Mouse (Mus musculus): ENCODE results near the gene Calhm3. TPM values are rescaled to one million over a fixed set of nuclear protein-coding genes. Genes with fewer than 3 reads are reported as not detected.

Gene Calhm3
- polyA plus RNA-seq (2015; fragmentation: Illumina TruSeq; extraction: RNeasy Lipid Tissue Mini Kit (QIAGEN cat#74804); ENCODE audit: low read depth, low replicate concordance): not detected

GRCm38 (mm10) chr19:47157664-47158063 lies at the start of gene Calhm3:
TSS of gene Calhm3 (minus strand) at chr19:47157764.

GRCm38 (mm10) chr19:47178431-47179271 lies 21.1 kb upstream of the Calhm3 start, which contains the start of gene Neurl1a:
TSS of gene Neurl1a (plus strand) at chr19:47178820.

DNA sequence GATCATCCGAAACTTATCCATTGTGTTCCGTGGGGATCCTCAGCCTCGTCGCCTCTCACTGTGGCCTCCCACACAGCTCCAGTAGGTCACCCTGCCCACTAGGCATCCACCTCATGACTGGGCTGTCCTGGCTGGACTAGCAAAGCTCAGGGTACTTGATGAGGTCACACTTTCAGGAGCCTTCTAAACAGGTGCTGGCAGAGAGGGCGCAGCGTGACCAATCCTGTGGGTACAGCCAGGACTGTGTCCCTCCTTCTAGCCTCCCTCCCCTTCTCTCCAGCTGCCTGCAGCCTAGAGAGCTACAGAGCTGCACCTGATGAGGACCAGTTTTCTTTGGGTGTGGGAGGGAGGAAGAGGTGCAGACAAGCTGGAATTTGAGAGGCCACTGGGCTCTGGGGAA lies 13.4 kb downstream of the Calhm3 start, which contains the start of gene Calhm1:
TSS of gene Calhm1 (minus strand) at position 101 of the 400 bp plus-strand sequence.

GRCm38 (mm10) chr19:47137771-47138421 lies 19.7 kb downstream of the Calhm3 start, which contains the start of gene Calhm2:
TSS of gene Calhm2 (minus strand) at chr19:47138294.

Other genes with a start within 250 kb of the Calhm3 start
- gene Ina, start 143.1 kb downstream of the Calhm3 start, polyA plus RNA-seq (2015; fragmentation: Illumina TruSeq; extraction: RNeasy Lipid Tissue Mini Kit (QIAGEN cat#74804); ENCODE audit: low read depth, low replicate concordance): 143 TPM
- gene Nt5c2, start 142.6 kb downstream of the Calhm3 start, polyA plus RNA-seq (2015; fragmentation: Illumina TruSeq; extraction: RNeasy Lipid Tissue Mini Kit (QIAGEN cat#74804); ENCODE audit: low read depth, low replicate concordance): 56.7 TPM
- gene Pcgf6, start 106.9 kb downstream of the Calhm3 start, polyA plus RNA-seq (2015; fragmentation: Illumina TruSeq; extraction: RNeasy Lipid Tissue Mini Kit (QIAGEN cat#74804); ENCODE audit: low read depth, low replicate concordance): 18.7 TPM
- 4.7 TPM for gene Taf5, start 90.0 kb downstream of the Calhm3 start, polyA plus RNA-seq (2015; fragmentation: Illumina TruSeq; extraction: RNeasy Lipid Tissue Mini Kit (QIAGEN cat#74804); ENCODE audit: low read depth, low replicate concordance)
- 1,882 TPM for gene Usmg5, start 67.1 kb downstream of the Calhm3 start, polyA plus RNA-seq (2015; fragmentation: Illumina TruSeq; extraction: RNeasy Lipid Tissue Mini Kit (QIAGEN cat#74804); ENCODE audit: low read depth, low replicate concordance)
- 8.5 TPM for gene Pdcd11, start 67.0 kb downstream of the Calhm3 start, polyA plus RNA-seq (2015; fragmentation: Illumina TruSeq; extraction: RNeasy Lipid Tissue Mini Kit (QIAGEN cat#74804); ENCODE audit: low read depth, low replicate concordance)
- gene Calhm2, start 19.5 kb downstream of the Calhm3 start, polyA plus RNA-seq (2015; fragmentation: Illumina TruSeq; extraction: RNeasy Lipid Tissue Mini Kit (QIAGEN cat#74804); ENCODE audit: low read depth, low replicate concordance): 3.9 TPM
- gene Calhm1, start 13.5 kb downstream of the Calhm3 start, polyA plus RNA-seq (2015; fragmentation: Illumina TruSeq; extraction: RNeasy Lipid Tissue Mini Kit (QIAGEN cat#74804); ENCODE audit: low read depth, low replicate concordance): not detected
- gene Neurl1a, start 21.1 kb upstream of the Calhm3 start, polyA plus RNA-seq (2015; fragmentation: Illumina TruSeq; extraction: RNeasy Lipid Tissue Mini Kit (QIAGEN cat#74804); ENCODE audit: low read depth, low replicate concordance): 106 TPM